Mouse (Mus musculus): ENCODE measurements at regions not wholly inside any gene's neighbourhood (a gene's known extent, or its start where the extent isn't known, plus 50 kb on each side); places are given as distances from the start of the nearest gene placed in this dataset.

DNA sequence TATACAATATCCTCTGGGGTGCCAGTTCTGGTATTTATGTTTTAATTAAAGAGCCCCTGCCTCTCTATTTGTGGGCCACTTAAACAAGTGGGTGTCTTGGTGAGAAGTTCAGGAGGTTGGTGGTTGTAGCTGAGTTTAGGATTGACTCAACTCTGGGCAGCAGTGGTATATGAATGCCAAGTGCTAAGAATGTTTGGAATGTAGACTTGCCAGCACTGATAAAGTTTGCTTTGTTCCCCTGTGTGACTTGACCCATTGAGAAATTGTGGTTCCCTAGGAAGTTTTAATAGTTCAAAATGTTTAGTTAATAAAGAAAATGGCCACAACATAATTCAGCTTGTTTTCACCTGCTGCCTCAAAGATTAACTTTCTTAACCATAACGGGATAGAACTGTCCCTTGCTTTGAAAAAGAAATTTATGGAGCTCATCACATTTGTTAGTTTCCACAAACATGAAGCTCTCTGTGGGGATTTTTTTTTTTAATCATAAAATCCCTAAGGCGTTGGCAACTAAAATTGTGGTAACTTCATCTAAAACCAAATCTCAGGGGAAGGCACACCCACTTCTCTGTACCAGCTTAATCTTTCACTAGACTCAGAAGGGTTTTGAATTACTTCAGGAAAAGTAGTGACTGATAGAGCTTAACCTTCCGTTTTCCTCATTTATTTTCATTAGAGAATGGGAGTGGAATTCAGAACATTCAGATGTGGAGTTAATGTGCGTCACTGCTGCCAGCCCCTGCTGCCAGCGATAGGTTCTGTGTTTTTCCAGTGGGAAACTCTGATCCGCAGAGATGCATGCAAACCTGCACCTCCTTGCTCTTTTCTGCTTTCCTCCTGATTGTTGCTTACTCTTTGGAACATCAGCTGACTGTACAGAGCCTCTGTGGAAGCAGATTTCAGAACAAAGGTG is 126.4 kb downstream of the Ogfrl1 start:
- TF ChIP-seq CTCF (IDR thresholded peaks at IDR 0.05; ENCODE audit: borderline replicate concordance, insufficient read depth, low read depth, low read length) (no peak), POLR2A (IDR thresholded peaks at IDR 0.05; ENCODE audit: borderline replicate concordance, insufficient read depth, low read length) (no peak)
- no peak for DNase-seq
- Histone ChIP-seq H3K4me3 (replicated peaks; ENCODE audit: insufficient read depth, low read depth, low read length) (no peak overlapping the region), H3K27ac (ENCODE audit: insufficient read depth, low read length) (no peak overlapping the region), H3K4me1 (ENCODE audit: control insufficient read depth, insufficient read depth, low read length) (no peaks in the 10 kb centered on the region), H3K27me3 (ENCODE audit: control insufficient read depth, insufficient read depth, low read length) (no peaks in the 10 kb centered on the region)
- WGBS: 61% methylated on average over 6 of the region's 6 CpGs

DNA sequence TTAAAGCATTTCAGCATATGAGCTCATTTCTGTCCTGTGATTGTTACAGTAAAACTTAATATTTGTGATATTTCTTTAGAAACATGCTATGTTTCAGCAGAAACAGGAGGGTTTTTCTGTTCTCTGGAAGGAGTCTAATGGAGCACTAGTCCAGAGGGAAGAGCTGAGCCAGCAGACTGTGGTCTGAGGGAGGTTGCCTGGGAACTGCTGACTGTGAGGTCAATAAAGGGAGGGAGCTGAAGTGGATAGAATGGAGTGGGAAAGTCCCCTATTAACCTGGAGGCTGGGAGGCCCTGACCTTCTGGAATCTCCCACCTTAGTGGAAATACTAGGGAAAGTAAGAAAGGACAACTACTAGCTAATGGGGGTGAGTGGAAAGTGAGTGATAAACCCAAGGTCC is 129.5 kb downstream of the Ogfrl1 start:
- Histone ChIP-seq H3K4me1 (ENCODE audit: control insufficient read depth, insufficient read depth, low read length) (peaks cover 5% of the 10 kb centered on the region; the same call in 1 of the 2 replicates), H3K27me3 (ENCODE audit: control insufficient read depth, insufficient read depth, low read length) (no peaks in the 10 kb centered on the region), H3K27ac (ENCODE audit: insufficient read depth, low read length) (no peak overlapping the region), H3K4me3 (replicated peaks; ENCODE audit: insufficient read depth, low read depth, low read length) (no peak overlapping the region)
- no peak for DNase-seq
- no peak for TF ChIP-seq POLR2A (IDR thresholded peaks at IDR 0.05; ENCODE audit: borderline replicate concordance, insufficient read depth, low read length)

DNA sequence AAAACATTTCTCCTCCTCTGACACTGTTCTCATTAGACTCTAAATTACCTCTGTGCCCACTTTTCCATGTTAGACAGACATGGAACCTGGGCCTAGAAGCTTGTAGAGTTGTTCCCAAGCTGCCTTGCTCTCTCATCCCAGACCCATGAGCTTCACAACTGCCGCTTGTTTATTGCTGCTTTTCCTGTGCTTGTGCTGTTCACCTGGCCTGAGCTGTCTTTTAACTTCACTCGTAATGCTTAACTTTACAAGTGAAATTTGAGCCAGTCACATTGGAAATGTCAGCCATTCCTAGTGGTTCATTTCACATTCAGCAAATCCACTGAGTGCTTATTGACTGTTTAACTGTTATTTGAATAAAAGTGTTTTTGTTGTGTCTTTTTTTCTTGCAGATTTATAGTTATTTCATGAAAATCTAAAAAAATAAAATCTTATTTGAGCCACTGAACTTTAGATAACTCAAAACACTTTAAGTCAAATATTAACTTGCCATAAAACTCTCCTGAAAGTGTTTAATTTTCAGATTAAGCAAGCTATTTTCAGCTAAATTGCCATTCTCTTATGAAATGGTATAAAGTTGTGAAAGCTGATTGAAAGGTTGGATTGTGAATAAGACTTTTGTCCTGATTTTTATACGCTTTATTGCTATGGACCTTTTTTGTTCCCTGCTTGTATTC is 131.9 kb downstream of the Ogfrl1 start:
- H3K27me3 ChIP-seq (ENCODE audit: control insufficient read depth, insufficient read depth, low read length): no peaks in the 10 kb centered on the region
- DNase-seq: no peak
- H3K4me1 ChIP-seq (ENCODE audit: control insufficient read depth, insufficient read depth, low read length): peaks cover 5% of the 10 kb centered on the region; the same call in 1 of the 2 replicates
- TF ChIP-seq POLR2A (IDR thresholded peaks at IDR 0.05; ENCODE audit: borderline replicate concordance, insufficient read depth, low read length) (no peak), CTCF (IDR thresholded peaks at IDR 0.05; ENCODE audit: borderline replicate concordance, insufficient read depth, low read depth, low read length) (no peak)
- 86% methylated on average over 3 of the region's 3 CpGs for WGBS
- H3K4me3 ChIP-seq (replicated peaks; ENCODE audit: insufficient read depth, low read depth, low read length): no peak overlapping the region
- H3K27ac ChIP-seq (ENCODE audit: insufficient read depth, low read length): no peak overlapping the region

DNA sequence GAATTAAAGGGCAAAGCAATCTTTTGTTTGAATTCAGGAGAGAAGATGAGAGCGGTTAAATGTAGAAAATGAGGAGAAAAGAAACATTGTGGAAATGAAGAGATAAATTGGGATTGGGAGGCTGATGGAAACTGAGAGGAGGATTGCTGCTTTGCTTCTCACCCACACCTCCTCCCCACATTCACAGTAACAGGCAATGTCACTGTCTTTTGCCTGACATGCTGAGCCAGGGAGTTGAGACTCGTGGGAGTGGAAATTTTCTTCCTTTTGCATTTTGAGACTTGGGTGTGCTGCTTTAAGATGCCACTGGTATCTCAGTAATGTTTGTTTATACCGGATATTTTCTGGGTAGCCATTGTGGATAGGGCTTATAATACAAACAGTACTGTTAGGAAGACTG is 133.3 kb downstream of the Ogfrl1 start:
- Histone ChIP-seq H3K4me1 (ENCODE audit: control insufficient read depth, insufficient read depth, low read length) (peaks cover 5% of the 10 kb centered on the region; the same call in 1 of the 2 replicates), H3K27ac (ENCODE audit: insufficient read depth, low read length) (no peak overlapping the region), H3K4me3 (replicated peaks; ENCODE audit: insufficient read depth, low read depth, low read length) (no peak overlapping the region), H3K27me3 (ENCODE audit: control insufficient read depth, insufficient read depth, low read length) (no peaks in the 10 kb centered on the region)
- no peak for DNase-seq
- TF ChIP-seq POLR2A (IDR thresholded peaks at IDR 0.05; ENCODE audit: borderline replicate concordance, insufficient read depth, low read length): no peak
- TF ChIP-seq CTCF (IDR thresholded peaks at IDR 0.05; ENCODE audit: borderline replicate concordance, insufficient read depth, low read depth, low read length): no peak
- WGBS: 54% methylated on average over 3 of the region's 3 CpGs

DNA sequence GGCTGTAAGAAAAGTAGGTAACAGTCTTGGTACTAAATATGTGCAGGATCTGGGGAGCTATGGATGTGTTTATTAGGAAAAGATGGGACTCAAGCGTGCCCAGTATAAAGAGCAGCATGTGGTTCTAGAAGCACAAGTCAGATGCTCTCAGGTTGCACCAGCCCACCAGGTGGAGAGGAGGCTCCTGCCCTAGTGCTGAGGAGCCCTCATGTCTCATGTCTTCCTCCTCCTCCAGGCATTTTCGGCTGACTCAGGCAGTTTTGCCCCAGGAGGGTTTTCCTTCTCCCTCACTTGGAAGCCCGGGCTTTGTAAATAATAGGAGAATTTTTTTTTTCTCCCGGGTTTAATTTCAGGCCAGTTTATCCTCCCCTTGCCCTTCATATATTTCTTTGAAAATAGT is 133.8 kb downstream of the Ogfrl1 start:
- H3K4me1 ChIP-seq (ENCODE audit: control insufficient read depth, insufficient read depth, low read length): peaks cover 7% of the 10 kb centered on the region; the same call in 1 of the 2 replicates
- no peak overlapping the region for H3K4me3 ChIP-seq (replicated peaks; ENCODE audit: insufficient read depth, low read depth, low read length)
- no peak for TF ChIP-seq POLR2A (IDR thresholded peaks at IDR 0.05; ENCODE audit: borderline replicate concordance, insufficient read depth, low read length)
- TF ChIP-seq CTCF (IDR thresholded peaks at IDR 0.05; ENCODE audit: borderline replicate concordance, insufficient read depth, low read depth, low read length): no peak
- H3K27ac ChIP-seq (ENCODE audit: insufficient read depth, low read length): no peak overlapping the region
- DNase-seq: no peak
- no peaks in the 10 kb centered on the region for H3K27me3 ChIP-seq (ENCODE audit: control insufficient read depth, insufficient read depth, low read length)
- WGBS: 27% methylated on average over 4 of the region's 4 CpGs

DNA sequence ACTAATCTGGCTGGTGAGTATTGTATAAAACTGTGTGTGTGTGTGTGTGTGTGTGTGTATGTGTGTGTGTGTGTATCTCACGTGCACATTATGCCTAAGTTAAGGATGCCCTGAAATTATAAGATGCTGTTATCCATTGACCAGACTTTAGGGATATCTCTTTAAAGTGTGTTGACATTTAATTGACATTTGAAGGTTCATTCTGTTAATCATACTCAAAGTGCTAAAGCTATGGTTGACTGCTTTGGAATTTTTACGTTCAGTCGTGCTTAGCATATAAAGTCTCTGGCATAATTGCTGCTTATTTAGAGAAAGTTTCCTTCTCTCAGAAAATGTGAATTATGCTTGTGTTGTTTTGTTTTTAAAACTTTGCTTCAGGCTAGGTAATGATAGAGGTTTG is 135.9 kb downstream of the Ogfrl1 start:
- no peak overlapping the region for H3K27ac ChIP-seq (ENCODE audit: insufficient read depth, low read length)
- no peak for DNase-seq
- no peak overlapping the region for H3K4me3 ChIP-seq (replicated peaks; ENCODE audit: insufficient read depth, low read depth, low read length)
- H3K4me1 ChIP-seq (ENCODE audit: control insufficient read depth, insufficient read depth, low read length): peaks cover 11% of the 10 kb centered on the region; the same call in 1 of the 2 replicates
- TF ChIP-seq CTCF (IDR thresholded peaks at IDR 0.05; ENCODE audit: borderline replicate concordance, insufficient read depth, low read depth, low read length) (no peak), POLR2A (IDR thresholded peaks at IDR 0.05; ENCODE audit: borderline replicate concordance, insufficient read depth, low read length) (no peak)
- WGBS: 76% methylated on average over 3 of the region's 3 CpGs
- H3K27me3 ChIP-seq (ENCODE audit: control insufficient read depth, insufficient read depth, low read length): no peaks in the 10 kb centered on the region

DNA sequence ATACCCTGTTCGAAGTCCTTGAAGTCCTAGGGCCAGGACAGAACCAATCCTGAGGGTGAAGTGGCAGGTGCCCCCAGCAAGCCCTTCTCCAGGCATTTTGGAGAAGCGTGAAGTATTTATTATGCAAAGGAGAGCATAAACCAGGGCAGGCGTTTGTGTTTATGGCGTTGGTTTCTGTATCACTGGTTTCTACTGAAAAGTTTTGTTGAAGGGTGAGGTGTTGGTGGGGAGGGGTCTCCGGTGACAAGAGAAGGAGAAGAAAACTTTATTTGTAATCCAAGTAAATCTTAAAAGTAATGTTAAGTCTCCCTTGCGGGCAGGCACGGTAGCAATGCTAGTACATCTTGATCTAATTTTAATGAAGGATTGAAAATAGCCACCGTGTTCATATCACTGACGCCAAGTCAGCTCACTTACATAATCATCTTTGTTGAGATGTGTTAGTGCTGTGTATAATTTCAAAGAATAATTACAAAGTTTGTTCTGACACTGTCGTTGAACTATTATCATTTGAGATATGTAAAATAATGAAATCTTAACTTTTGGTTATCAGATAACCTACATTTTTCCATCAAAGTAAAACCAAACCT is 140.2 kb downstream of the Ogfrl1 start:
- H3K4me1 ChIP-seq (ENCODE audit: control insufficient read depth, insufficient read depth, low read length): peaks cover 6% of the 10 kb centered on the region; the same call in 1 of the 2 replicates
- H3K4me3 ChIP-seq (replicated peaks; ENCODE audit: insufficient read depth, low read depth, low read length): peak overlapping the region; percentile 85
- WGBS: 4% methylated on average over 10 of the region's 10 CpGs
- TF ChIP-seq CTCF (IDR thresholded peaks at IDR 0.05; ENCODE audit: borderline replicate concordance, insufficient read depth, low read depth, low read length) (no peak), POLR2A (IDR thresholded peaks at IDR 0.05; ENCODE audit: borderline replicate concordance, insufficient read depth, low read length) (no peak)
- H3K27me3 ChIP-seq (ENCODE audit: control insufficient read depth, insufficient read depth, low read length): no peaks in the 10 kb centered on the region
- DNase-seq: peak; percentile 31 to 39
- peak overlapping the region; percentile 71 for H3K27ac ChIP-seq (ENCODE audit: insufficient read depth, low read length)

Measured in cerebellum, adult 2 months (tissue).